Mouse (Mus musculus) layer of hippocampus, postnatal 10 days (tissue): ENCODE measurements around the gene Pola2. TPM values are rescaled to one million over a fixed set of nuclear protein-coding genes. Genes with fewer than 3 reads are reported as not detected.
A peak's percentile ranks its signal among the peaks of the same experiment; 100 is the strongest.

Experiments
- DNase-seq, 2 experiments: peaks; one replicate each; pipeline ENCODE4 v3.0.0; 2021; ENCODE audit warnings: low spot score in 2 of 2
- long read RNA-seq: library from polyadenylated mRNA; stranded (forward); transcript quantifications from one replicate; pipeline ENCODE4 v2.0.0, GENCODE M21; 2023
- total RNA-seq, 2 experiments: library from RNA; stranded (reverse); gene quantifications; 2 replicates each; pipeline ENCODE4 v1.2.3; 2021

Pola2 gene
- 10 to 100 TPM in 1 of 2 experiments, 1 to 10 TPM in 1; 10.0 to 10.1 TPM for total RNA-seq
- long read RNA-seq, partial matches to known transcripts = 1 of 3 reads
- long read RNA-seq, other reads (novel, unspliced or antisense) = 2 of 3 reads

DNA sequence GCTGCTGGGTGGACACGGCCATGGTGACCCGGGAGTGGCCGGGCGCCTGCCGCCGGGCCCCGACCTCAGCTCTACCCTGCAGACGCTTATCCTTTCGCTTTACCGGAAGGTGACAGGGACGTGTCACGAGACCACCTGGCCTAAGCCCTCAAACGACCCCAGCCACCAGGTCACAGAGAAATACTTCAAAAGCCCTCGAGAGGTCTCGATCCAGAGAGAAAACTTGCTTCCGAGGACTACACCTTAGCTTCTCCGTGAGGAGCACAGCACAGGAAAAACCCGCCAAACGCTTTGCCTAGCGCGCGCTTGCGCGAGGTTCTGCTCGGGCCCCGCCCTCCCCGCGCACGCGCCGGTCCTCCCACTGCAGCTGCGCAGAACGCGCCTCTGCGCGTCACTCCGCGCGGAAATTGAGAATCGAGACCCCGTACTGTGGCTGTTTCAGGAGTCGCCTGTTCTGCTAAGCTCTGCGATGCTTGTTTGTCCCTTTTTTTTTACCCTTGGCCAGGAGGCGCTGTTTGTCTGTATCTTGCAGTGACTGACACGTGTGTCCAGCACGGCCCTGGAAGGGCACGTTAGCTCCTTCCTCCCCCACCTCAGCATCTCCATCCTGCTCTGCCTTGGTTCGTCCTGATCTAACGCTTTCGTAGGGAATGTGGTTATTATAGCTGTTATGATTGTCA lies at the start of gene Pola2:
Gene Pola2, minus strand, starts transcription at position 320 of the 680 bp plus-strand sequence.
- DNase-seq = peak; percentile 83 to 89

DNA sequence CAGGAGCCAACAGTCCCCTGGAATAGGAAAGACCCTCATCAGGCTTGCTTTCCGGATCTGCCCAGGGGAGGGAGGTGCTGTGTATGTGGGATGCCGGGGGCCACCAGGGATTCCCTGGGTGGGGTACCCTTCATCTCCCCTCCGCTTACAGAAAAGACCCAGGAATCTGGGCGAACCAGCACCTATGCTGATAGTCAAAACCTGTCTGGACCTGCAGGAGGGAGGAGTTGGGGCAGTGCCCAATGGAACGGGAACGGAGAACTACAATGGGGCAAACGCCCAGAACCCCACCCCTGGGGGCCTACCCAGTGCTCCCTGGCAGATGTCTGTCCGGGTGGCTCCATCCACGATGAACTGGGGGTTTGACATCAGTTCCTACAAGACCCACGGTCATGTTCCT lies 49.7 kb upstream of the Pola2 start:
- no peak for DNase-seq

DNA sequence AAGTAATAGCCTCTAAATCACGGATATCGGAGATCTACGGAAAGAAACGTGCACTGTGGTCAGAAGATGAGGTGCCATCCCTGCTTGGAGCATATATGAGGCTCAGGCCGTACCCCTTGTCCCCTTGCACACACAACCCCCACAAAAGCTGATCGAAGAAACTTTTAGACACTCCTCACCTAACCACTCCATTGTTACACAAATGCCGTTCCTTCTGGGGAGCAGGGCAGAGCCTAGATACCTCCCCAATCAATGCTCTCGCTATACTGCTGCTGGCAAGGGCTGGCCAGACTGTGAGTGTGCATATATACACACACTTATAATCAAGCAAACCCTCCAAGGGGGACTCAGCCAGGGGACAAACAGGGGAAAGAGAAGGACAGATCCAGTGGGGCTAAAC lies 45.1 kb upstream of the Pola2 start:
- no peak for DNase-seq

DNA sequence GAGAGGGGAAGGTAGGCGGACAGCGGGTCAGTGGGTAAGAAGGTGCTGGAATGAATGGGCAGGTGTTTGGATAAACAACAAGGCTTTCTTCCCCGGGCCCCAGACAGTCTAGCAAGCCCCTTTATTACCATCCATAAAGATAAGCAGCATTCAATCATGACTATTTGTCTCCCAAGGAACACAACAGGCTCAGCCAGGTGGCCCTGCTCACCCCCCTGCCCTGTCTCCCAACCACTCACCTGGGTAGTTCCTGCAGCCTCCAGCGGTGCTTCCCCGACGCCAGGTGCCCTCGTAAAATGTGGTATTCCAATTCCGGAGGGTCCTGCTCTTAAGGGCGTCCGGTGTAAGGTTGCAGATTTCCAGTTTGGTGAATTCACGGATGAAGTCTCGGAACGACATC lies 43.0 kb upstream of the Pola2 start:
- no peak for DNase-seq

DNA sequence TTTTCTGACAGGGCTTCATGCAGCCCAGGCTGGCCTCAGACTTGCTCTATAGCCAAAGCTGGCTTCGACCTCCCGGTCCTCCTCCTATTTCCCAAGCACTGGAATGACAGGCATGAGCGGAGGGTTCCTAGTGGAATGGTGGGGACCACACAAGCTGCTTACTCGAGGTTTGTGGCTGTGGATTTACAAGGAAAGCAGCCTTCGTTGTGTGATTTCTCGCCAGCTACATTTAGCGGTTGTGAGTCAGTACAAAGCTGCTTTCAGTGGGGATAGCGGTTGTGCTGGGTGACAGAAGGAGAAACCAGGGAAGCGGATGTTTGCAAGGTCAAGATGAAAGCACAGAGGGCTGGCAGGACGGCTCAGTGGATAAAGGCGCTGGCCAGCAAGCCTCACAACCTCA lies 41.5 kb upstream of the Pola2 start:
- DNase-seq = no peak

DNA sequence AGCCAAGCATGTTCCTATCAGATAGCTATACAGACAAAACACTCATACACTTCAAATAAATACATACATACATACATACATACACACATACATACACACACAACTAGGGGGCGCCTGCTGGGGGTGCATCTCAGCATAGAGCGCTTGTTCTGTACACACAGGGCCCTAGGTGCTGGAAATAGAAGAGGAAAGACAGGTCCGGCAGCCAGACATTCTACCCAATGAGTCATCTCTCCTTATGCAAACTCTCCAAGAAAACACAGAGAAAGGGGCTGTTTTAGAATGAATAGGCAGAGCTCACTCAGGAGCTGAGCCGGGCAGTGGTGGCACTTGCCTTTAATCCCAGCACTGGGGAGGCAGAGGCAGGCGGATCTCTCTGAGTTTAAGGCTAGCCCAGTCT lies 36.0 kb upstream of the Pola2 start:
- DNase-seq = no peak

DNA sequence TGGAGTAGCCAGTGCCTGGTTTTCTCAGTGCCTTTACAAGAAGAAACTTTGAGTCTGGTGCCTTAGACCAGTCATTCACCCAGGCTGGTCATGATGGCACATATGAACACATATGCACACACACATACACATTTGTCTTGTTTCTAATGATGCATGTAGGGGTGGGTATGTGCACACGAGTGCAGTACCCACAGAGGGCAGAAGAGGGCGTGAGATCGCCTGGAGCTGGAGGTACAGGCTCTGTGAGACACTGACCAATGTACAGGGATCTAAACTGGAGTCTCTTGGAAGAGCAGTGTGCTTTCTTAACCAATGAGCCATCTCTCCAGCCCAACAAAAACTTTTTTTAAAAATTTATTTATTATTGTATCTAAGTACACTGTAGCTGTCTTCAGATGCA lies 34.2 kb upstream of the Pola2 start:
- DNase-seq = no peak

DNA sequence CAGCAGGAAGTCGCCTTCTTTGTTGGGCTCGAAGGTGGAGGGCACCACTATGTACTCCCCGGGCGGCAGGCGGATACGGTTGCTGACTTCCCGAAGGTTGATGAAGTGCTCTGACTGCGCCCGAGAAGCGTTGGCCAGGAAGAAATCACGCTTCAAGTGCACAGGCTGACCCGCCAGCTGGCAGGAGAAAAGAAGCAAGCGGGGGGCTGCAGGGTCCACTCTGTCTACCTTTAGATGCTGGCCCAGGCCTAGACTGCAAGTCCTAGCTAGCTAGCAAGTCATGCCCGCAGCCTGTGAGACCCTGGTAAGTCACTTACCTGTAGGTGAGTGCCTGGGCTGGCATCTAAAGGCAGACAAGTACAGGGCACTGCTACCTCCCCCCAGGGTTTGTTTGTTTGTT lies 30.7 kb upstream of the Pola2 start:
- no peak for DNase-seq

DNA sequence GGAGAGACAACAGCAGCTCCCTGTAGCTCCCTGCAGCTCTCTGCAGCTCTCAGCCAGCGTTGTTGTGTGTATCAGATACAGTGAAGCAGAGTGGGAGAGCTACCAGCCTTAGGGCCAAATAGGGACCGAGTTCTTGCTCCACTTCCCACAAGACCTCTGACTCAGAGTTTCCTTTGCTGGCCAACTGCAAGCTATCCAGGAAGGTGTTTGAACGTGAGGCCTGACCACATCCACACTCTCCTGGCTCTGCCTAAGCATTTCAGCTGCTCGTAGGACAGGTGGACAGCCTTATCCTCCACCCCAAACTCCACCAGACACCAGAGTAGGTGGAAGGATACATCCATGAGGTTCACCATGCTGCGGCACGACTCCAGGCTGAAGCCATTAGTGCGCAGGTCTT lies 28.0 kb upstream of the Pola2 start:
- DNase-seq = no peak

DNA sequence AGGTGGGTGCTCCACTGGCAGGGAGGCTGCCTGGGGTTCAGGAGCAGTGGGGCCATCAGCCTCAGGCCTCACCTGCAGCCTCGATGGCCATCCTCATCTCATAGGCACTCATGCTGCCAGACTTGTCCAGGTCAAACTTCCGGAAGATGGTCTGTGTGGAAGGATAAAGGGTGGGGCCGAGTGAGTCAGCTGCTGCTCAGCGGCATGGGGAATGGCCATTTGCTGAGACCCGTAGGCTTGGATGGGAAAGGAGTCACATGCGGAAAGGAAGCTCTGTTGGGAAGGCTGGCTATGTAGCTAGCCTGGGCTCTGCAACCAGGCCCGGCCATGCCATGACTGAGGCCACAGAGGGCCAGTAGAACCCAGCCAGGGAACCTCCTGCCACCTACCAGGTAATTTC lies 27.5 kb upstream of the Pola2 start:
- no peak for DNase-seq

DNA sequence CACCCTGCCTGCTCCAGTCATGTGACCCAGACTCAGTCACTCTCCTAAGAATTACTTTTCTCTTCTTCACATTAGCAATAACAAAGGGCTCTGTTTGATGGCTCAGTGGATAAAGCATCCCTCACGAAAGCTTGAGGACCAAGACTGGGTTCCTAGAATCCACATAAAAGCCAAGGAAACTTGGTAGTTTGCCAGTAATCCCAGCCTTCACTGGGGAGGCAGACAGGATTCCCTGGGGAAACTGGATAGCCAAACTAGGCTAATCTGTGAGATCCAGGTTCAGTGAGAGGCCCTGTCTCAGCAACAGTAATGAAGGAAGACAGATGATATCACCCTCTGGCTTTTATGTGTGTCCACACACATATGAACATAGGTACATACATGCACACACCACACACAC lies 26.9 kb upstream of the Pola2 start:
- no peak for DNase-seq

DNA sequence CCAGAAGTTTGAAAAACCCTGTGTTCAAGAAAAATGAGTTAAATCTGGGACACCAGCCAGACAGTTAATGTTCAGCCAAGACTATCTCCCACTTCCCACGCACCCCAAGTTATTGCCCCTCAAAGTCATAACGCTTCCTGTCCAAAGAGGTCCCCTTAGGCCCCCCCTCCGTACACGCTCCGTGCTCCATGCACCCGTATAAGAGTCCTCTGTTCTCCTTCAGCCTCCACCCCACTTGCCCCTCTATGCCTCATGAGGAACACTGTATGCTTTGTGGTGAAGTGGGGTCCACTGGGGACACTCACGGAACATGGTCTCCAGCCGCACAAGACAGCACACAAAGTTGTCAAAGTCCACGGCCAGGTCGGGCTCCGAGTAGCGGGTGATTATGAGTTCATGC lies 26.0 kb upstream of the Pola2 start:
- no peak for DNase-seq

DNA sequence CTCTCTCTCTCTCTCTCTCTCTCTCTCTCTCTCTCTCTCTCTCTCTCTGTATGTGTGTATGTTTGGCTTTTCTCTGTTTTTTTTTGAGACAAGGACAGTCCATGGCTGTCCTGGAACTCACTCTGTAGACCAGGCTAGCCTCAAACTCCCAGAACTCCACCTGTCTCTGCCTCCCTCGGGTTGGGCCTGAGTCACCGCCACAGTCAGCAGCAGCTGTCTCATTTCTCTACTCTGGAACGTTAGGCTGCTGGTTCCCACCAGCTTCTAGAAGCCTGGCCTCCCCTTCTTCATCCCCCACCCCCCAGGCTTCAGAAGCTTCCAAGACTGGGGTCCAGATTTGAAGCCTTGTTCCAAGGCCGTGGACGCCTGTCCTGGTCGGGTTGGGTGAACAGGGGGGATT lies 25.6 kb upstream of the Pola2 start:
- DNase-seq = no peak

DNA sequence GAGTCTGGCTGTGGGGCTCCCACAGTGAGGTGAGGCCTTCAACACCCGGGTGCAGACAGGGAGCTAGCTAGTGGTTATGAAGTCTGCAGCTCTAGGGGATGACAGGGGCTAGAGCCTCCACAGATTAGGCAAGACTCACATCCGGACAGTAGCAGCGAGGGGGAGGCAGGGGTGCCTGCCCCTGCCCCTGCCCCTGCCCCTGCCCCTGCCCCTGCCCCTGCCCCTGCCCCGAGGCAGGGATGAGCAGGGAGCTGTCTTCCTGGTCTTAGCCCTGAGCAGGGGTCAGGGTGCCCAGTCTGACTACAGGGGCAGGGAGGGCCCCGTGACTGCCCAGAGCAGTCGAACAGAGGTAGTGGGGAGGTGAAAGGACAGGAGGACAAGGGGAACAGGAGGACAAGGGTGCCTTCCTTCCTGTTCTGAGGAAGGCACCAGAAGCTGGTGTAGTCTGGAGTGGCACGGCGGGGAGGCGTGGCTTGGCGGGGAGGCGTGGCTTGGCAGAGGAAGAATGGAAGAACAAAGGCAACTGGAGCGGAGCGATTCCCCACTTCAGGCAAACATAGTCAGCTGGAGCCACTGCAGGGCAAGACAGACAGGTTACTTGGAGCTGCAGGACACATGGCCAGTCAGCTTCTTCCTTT lies 24.9 kb upstream of the Pola2 start:
- DNase-seq = peak; percentile 71 to 79

DNA sequence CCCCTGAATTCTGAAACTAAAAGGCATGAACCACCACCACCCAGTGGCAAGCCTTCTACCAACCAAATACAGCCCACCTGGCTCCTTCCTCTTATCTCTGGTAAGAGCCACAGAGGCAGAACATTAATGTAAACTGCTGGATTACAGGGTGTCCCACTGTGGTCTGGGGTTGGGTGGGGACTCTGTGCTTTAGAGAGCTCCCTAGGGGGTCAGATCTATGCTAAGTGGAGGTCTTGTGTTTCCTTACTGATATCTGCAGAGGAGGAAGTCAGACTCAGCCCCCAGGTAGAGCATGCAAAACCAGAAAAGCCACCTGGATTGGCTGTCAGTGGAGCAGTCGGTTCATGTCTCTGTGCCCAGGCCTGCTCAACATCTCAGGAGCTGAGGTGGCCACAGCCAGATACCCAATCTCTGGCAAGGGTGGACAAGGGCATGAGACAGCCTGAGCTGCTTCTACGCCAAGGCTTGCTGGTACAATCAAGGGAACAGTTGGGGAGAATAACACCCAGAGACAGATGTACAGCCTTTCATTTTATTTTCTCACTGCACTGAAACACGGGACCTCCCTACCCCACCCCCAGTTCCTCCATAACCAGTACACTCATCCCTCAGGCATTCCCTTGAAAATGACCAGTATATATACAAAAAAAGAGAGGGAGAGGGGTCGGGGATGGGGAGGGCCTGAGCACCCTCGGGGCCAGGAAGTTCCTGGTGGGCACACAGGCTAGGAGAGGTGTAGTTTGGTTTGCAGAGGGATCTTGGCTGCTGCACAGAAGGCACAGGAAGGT lies 24.2 kb upstream of the Pola2 start:
- DNase-seq = no peak

DNA sequence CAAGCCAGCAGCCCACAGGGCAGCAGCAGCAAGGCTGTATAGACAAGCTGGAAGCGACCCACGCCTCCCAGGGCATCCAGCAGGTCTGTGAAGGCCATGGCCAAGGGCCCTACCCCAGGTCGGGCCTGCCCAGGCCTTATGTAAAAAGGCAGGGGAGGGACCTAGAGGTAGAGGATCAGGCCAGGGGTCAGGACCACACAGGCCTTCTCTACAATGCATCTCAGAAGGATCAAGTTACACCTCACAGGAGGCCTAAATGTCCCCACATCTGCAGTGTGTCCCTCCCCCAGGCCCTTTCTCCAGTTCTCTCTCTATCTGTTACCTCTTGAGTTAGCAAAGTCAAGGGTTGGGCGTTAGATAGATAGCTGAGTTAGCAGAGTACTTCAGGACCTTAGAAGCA lies 22.0 kb upstream of the Pola2 start, which contains the start of gene Slc22a20:
Gene Slc22a20, minus strand, starts transcription at position 101 of the 400 bp plus-strand sequence.
- DNase-seq = no peak

DNA sequence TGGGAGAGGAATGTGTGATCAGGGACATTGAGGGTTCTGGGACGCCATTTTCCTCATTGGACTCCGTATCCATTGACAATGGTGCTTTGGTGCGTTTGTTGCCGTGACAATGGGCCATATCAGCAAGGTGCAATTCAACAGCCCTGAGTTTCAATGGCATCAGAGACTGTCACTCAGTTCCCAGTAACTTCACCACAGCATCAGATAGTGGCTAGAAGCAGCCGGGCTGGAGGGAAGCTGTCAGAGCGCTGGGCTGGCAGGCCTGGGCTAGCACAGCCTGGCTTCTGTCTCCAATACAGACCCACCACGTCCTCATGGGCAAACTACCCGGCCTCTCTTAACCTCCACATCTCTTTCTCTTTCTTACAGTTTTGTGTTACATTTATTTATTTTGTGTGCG lies 16.5 kb upstream of the Pola2 start:
- no peak for DNase-seq

DNA sequence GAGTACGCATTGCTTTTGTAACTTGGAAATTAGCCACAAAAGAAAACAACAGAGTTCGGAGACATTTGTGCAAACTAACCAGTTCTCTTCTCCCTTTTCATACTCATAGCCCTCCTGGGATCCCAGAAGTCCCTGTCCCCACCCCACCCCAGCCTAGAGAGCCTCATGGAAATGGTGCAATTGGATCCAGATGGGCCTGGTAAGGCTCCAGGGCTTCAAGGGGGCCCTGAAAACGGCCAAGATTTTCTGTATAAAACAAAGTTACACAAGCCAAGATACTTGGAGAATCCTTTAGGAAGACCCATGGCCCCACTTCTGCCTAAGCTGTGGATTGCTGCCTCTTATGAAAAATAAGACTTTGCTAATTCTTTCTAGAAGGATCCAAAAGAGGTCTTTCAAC lies 13.7 kb upstream of the Pola2 start:
- peak in 1 of 2 experiments; percentile 19 for DNase-seq

DNA sequence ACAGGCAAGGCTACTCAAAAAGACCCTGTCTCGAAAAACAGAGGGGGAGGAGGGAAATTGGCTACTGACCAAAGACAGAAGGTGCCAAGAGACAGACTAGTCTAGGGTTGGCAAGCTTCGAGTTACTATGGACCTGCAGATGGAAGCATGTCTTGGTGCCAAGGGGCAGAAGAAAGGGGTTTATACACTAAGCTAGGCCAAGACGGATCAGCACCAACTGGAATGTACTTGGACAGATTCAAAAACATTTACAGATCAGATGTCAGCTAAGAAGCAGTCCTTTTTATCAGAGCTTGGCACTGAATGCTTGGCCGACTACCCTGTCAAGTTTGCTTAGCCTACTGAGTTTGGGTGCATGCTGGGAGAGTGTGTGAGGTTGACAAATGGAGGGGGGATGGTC lies 11.7 kb upstream of the Pola2 start:
- peak; percentile 74 to 80 for DNase-seq

DNA sequence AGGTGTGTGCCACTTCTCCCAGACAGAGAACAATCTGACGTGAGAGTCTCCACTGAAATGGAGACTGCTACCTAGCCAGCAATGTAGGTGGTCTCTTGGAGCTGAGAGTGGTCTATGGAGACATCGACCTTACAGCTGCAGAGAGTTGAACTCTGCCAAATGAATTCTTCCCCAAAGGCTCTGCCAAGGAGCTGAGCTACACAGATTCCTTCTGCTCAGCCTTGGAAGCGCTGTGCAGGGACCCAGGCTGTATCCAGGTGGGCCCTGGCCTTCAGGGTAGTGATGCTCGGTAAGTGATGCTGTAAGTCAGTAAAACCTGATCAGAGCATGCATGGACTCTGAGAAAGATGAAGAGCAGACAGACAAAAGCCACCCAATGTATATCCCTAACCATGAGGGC lies 11.1 kb upstream of the Pola2 start:
- DNase-seq = no peak

DNA sequence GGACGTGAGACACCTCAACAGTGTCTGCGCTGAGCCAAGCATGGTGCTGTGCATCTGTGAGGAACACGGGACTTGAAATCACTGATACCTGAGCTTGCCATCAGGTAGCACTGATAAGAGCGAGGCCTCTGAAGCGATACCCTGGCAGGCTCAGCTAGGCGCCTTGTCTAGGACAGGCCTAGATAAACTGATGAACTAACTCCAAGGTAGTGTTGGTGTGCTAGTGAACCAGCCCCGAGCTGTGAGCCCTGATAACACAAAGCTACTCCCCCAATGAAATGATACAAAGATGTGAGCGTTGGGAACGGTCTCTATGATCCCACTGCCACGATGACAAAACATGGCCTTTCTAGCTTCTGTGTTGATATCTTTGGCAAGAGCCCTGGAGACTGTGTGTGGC lies 3.7 kb upstream of the Pola2 start:
- DNase-seq = no peak

DNA sequence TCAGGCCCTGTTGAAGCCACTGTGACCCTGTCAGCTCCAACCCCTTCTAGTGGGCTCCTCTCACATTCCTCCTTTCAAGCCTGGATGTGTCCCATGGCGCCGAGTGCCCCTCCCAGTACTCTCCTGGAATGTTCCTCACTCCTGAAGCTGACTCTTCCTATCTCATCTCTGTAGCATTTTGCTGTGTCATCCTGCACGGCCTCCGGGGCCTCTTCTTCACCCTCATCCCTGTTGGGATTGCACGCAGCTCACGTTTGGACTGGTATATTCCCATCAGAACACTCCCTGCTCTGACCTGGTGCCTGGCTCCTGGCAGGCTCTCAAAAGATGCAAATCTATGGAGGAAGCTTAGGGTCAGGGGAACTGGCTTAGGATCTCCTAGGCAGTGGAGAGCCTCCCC lies 2.8 kb upstream of the Pola2 start:
- no peak for DNase-seq
